ENCODE assay signal across 11 mouse cellular contexts in the genomic region with DNA sequence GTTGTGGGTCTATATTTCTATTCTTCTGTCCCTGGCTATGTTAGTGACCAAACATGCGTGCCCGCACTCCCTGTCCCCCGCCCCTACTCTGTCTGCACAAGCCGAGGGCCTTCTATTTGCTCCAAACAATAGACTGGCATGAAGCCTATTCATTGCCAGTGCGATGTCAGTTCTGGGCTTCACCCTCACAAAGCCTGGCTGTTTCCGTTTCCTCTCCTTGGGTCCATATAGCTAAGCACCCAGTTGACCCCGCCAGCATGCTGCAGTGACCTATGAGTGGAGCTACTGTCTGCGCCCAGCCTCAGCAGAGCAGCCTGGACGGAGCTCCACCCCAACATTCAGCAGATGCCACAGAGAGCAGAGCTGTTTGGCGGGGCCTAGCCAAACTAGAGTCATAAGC. TPM values are rescaled to one million over a fixed set of nuclear protein-coding genes. Genes with fewer than 3 reads are reported as not detected.
DNase-seq lines count a peak whose midpoint lies in the region; ATAC-seq and TF ChIP-seq lines count a peak whose summit lies in the region.
"Had no signal": no experiment of that assay in that cellular context is flagged by ENCODE, and none has a peak within 500 bp of the region (broad histone marks: within the 10 kb centered on the region; RNA-seq: fewer than 3 reads in every experiment).

No protein-coding gene starts in this region.

- H3K4me3 ChIP-seq in layer of hippocampus, adult 2 months: no peak overlapping the region
- no peak overlapping the region for H3K4me3 ChIP-seq in heart, postnatal 0 days (ENCODE audit: low read depth, low read length)
- H3K4me3 ChIP-seq in lung, embryonic 15.5 days: no peak overlapping the region
- no peak overlapping the region for H3K4me3 ChIP-seq in stomach, postnatal 0 days (ENCODE audit: low read depth, low read length)
- H3K4me3 ChIP-seq: myocyte had no signal

- no peak for TF ChIP-seq EP300 in heart, postnatal 0 days (IDR thresholded peaks at IDR 0.05; ENCODE audit: low read depth)
- TF ChIP-seq EP300 in stomach, postnatal 0 days (optimal IDR thresholded peaks at IDR 0.05): no peak

- DNase-seq in layer of hippocampus, adult 2 months (ENCODE audit: low spot score in 2 of 2): no peak
- DNase-seq in layer of hippocampus, postnatal 25 days (ENCODE audit: extremely low spot score in 1 of 2, low spot score in 1 of 2): no peak
- DNase-seq in heart, postnatal 0 days (ENCODE audit: low spot score): peak; percentile 80
- no peak for DNase-seq in stomach, postnatal 0 days (ENCODE audit: low spot score)
- DNase-seq in gastrocnemius, adult 18-20 months (ENCODE audit: low spot score): no peak
- DNase-seq in cerebellum, adult 9-10 months: no peak

- WGBS in heart, postnatal 0 days: 27% methylated on average over 10 of the region's 10 CpGs
- WGBS in lung, embryonic 15.5 days: 64% methylated on average over 10 of the region's 10 CpGs
- 48% methylated on average over 10 of the region's 10 CpGs for WGBS in stomach, postnatal 0 days

- no peak for TF ChIP-seq CTCF in layer of hippocampus, adult 2 months (conservative IDR thresholded peaks at IDR 0.05)
- TF ChIP-seq CTCF in heart, postnatal 0 days (IDR thresholded peaks at IDR 0.05; ENCODE audit: low read depth): no peak
- no peak for TF ChIP-seq CTCF in stomach, postnatal 0 days (IDR thresholded peaks at IDR 0.05; ENCODE audit: low read depth)

- peak overlapping the region; percentile 84; the same call in 1 of the 2 replicates for H3K27ac ChIP-seq in layer of hippocampus, adult 2 months
- peak overlapping the region; percentile 86 for H3K27ac ChIP-seq in heart, postnatal 0 days (ENCODE audit: low read depth)
- peak overlapping the region; percentile 41; the same call in 1 of the 2 replicates for H3K27ac ChIP-seq in lung, embryonic 15.5 days
- peak overlapping the region; percentile 49 for H3K27ac ChIP-seq in stomach, postnatal 0 days (replicated peaks)

- peaks cover 19% of the 10 kb centered on the region for H3K36me3 ChIP-seq in heart, postnatal 0 days (replicated peaks; ENCODE audit: control insufficient read depth, insufficient read depth, low read length)
- H3K36me3 ChIP-seq in lung, embryonic 15.5 days: 0 out of 2 replicates have a peak, but pooled peaks cover 4% of the 10 kb centered on the region
- no peaks in the 10 kb centered on the region for H3K36me3 ChIP-seq in stomach, postnatal 0 days (ENCODE audit: control insufficient read depth, insufficient read depth, low read length)

- H3K9me3 ChIP-seq in heart, postnatal 0 days (replicated peaks; ENCODE audit: control insufficient read depth, low read length): no peaks in the 10 kb centered on the region
- H3K9me3 ChIP-seq in lung, embryonic 15.5 days: no peaks in the 10 kb centered on the region
- H3K9me3 ChIP-seq in stomach, postnatal 0 days (ENCODE audit: control insufficient read depth, low read length): no peaks in the 10 kb centered on the region

- H3K4me2 ChIP-seq in heart, postnatal 0 days (ENCODE audit: low read depth, low read length): peak overlapping the region; percentile 40
- H3K4me2 ChIP-seq in lung, embryonic 15.5 days: no peak overlapping the region
- 0 out of 2 replicates have a peak overlapping the region, but pooled peaks have one; percentile 25 for H3K4me2 ChIP-seq in stomach, postnatal 0 days (replicated peaks; ENCODE audit: low read depth)

- ATAC-seq in heart, postnatal 0 days (ENCODE audit: insufficient read depth, low read depth): peak; percentile 82
- ATAC-seq in lung, embryonic 15.5 days (ENCODE audit: borderline replicate concordance, extremely low read depth, low FRiP score, low TSS enrichment): peak; percentile 60
- peak; percentile 54 for ATAC-seq in stomach, postnatal 0 days (ENCODE audit: low FRiP score, low TSS enrichment)
- no peak for ATAC-seq in granulocyte monocyte progenitor cell, adult 5-6 weeks (replicated peaks; ENCODE audit: poor library complexity, severe bottlenecking)

- H3K4me1 ChIP-seq in heart, postnatal 0 days (ENCODE audit: control insufficient read depth, insufficient read depth): peaks cover 40% of the 10 kb centered on the region
- H3K4me1 ChIP-seq in lung, embryonic 15.5 days: peaks cover 39% of the 10 kb centered on the region
- 0 out of 2 replicates have a peak, but pooled peaks cover 2% of the 10 kb centered on the region for H3K4me1 ChIP-seq in stomach, postnatal 0 days (replicated peaks; ENCODE audit: control insufficient read depth, insufficient read depth)

- 0 out of 2 replicates have a peak overlapping the region, but pooled peaks have one; percentile 39 for H3K9ac ChIP-seq in heart, postnatal 0 days (replicated peaks; ENCODE audit: low read depth, low read length)
- no peak overlapping the region for H3K9ac ChIP-seq in lung, embryonic 15.5 days
- H3K9ac ChIP-seq in stomach, postnatal 0 days (ENCODE audit: low read length): no peak overlapping the region

- no peaks in the 10 kb centered on the region for H3K27me3 ChIP-seq in heart, postnatal 0 days (ENCODE audit: control insufficient read depth, insufficient read depth, low read length)
- H3K27me3 ChIP-seq in lung, embryonic 15.5 days: no peaks in the 10 kb centered on the region
- no peaks in the 10 kb centered on the region for H3K27me3 ChIP-seq in stomach, postnatal 0 days (ENCODE audit: control insufficient read depth, insufficient read depth, low read length)

RNA-seq across cellular contexts. Expression of gene Gm49361, which starts 36.7 kb away (rescaled TPM):
- total RNA-seq in layer of hippocampus, adult 2 months (2021): 1 to 10 TPM in 1 of 2 experiments, under 1 TPM in 1; 0.32 to 3.1 TPM
- total RNA-seq in layer of hippocampus, postnatal 25 days (2021): 1 to 10 TPM in 1 of 2 experiments, under 1 TPM in 1; 0.92 to 4.6 TPM
- not detected in 2 replicates for total RNA-seq in heart, postnatal 0 days (2014; rRNA removed; ENCODE audit: low replicate concordance)
- not detected in 2 replicates for polyA plus RNA-seq in heart, postnatal 0 days (2015; fragmentation: Nextera tagmentation; extraction: Ambion mirVana)
- polyA plus RNA-seq in lung, embryonic 15.5 days (2015; fragmentation: Nextera tagmentation; extraction: Ambion mirVana): not detected in 2 replicates
- not detected in 2 replicates for polyA plus RNA-seq in stomach, postnatal 0 days (2015; fragmentation: Nextera tagmentation; extraction: Ambion mirVana)
- total RNA-seq in granulocyte monocyte progenitor cell, adult 5-6 weeks (2014; fragmentation: Nextera tagmentation): not detected in 2 replicates
- total RNA-seq in granulocyte monocyte progenitor cell, adult 5-6 weeks (2017): not detected in 2 replicates
- under 1 TPM; 0.96 to 1.00 TPM for total RNA-seq in gastrocnemius, adult 18-20 months (2021)
- polyA plus RNA-seq: embryonic facial prominence, embryonic 11.5 days; myocyte; urinary bladder, adult 2 months had no signal

RNA-seq across cellular contexts. Expression of gene Xpo4, which starts 43.9 kb away (rescaled TPM):
- total RNA-seq in layer of hippocampus, adult 2 months (2021): 10 to 100 TPM; 14.4 to 15.0 TPM
- 10 to 100 TPM; 11.8 to 15.4 TPM for total RNA-seq in layer of hippocampus, postnatal 25 days (2021)
- total RNA-seq in heart, postnatal 0 days (2014; rRNA removed; ENCODE audit: low replicate concordance): 10.9 and 26.0 TPM in 2 replicates
- 5.1 and 6.5 TPM in 2 replicates for polyA plus RNA-seq in heart, postnatal 0 days (2015; fragmentation: Nextera tagmentation; extraction: Ambion mirVana)
- polyA plus RNA-seq in lung, embryonic 15.5 days (2015; fragmentation: Nextera tagmentation; extraction: Ambion mirVana): 21.4 and 23.4 TPM in 2 replicates
- polyA plus RNA-seq in stomach, postnatal 0 days (2015; fragmentation: Nextera tagmentation; extraction: Ambion mirVana): 6.8 and 7.9 TPM in 2 replicates
- 23.6 and 30.4 TPM in 2 replicates for total RNA-seq in granulocyte monocyte progenitor cell, adult 5-6 weeks (2014; fragmentation: Nextera tagmentation)
- 39.3 and 41.7 TPM in 2 replicates for total RNA-seq in granulocyte monocyte progenitor cell, adult 5-6 weeks (2017)
- 10 to 100 TPM; 10.1 to 10.9 TPM for total RNA-seq in gastrocnemius, adult 18-20 months (2021)

RNA-seq across cellular contexts. Expression of gene Lats2, which starts 49.0 kb away (rescaled TPM):
- total RNA-seq in layer of hippocampus, adult 2 months (2021): 10 to 100 TPM; 42.5 to 49.0 TPM
- total RNA-seq in layer of hippocampus, postnatal 25 days (2021): 10 to 100 TPM; 36.8 to 43.0 TPM
- total RNA-seq in heart, postnatal 0 days (2014; rRNA removed; ENCODE audit: low replicate concordance): 43.7 and 68.4 TPM in 2 replicates
- 16.0 and 17.2 TPM in 2 replicates for polyA plus RNA-seq in heart, postnatal 0 days (2015; fragmentation: Nextera tagmentation; extraction: Ambion mirVana)
- 23.8 and 25.6 TPM in 2 replicates for polyA plus RNA-seq in lung, embryonic 15.5 days (2015; fragmentation: Nextera tagmentation; extraction: Ambion mirVana)
- 10.9 and 11.5 TPM in 2 replicates for polyA plus RNA-seq in stomach, postnatal 0 days (2015; fragmentation: Nextera tagmentation; extraction: Ambion mirVana)
- 14.3 and 22.9 TPM in 2 replicates for total RNA-seq in granulocyte monocyte progenitor cell, adult 5-6 weeks (2014; fragmentation: Nextera tagmentation)
- total RNA-seq in granulocyte monocyte progenitor cell, adult 5-6 weeks (2017): 10.3 TPM in 2 replicates
- 10 to 100 TPM; 18.4 to 18.9 TPM for total RNA-seq in gastrocnemius, adult 18-20 months (2021)
